ENCODE assay signal across 8 mouse cellular contexts in genomic region chr10:75872915-75873542, GRCm38 (mm10). TPM values are rescaled to one million over a fixed set of nuclear protein-coding genes. Genes with fewer than 3 reads are reported as not detected.
DNase-seq lines count a peak whose midpoint lies in the region; TF ChIP-seq lines count a peak whose summit lies in the region.

No protein-coding gene starts in this region.

- intact Hi-C loops in left cerebral cortex, adult 2 months (cut with DNase I) = no loop called here

- H3K27ac ChIP-seq in spleen, adult 2 months (ENCODE audit: insufficient read depth, low read length) = no peak overlapping the region
- H3K27ac ChIP-seq in left cerebral cortex, adult 2 months = peak overlapping the region; percentile 80

- H3K36me3 ChIP-seq in spleen, adult 2 months (ENCODE audit: control insufficient read depth, insufficient read depth, low read length) = no peaks in the 10 kb centered on the region

- H3K4me3 ChIP-seq in spleen, adult 2 months (ENCODE audit: extremely low read depth, insufficient read depth, insufficient read length) = peak overlapping the region; percentile 50
- peak overlapping the region; percentile 44 for H3K4me3 ChIP-seq in left cerebral cortex, adult 2 months

- 15% methylated on average over 11 of the region's 11 CpGs for WGBS in spleen, adult 2 months

- TF ChIP-seq POLR2A in spleen, adult 2 months (IDR thresholded peaks at IDR 0.05; ENCODE audit: low read depth, low read length) = no peak

- no peaks in the 10 kb centered on the region for H3K27me3 ChIP-seq in spleen, adult 2 months (ENCODE audit: control insufficient read depth, insufficient read depth, low read length)

- DNase-seq in spleen, adult 2 months (ENCODE audit: low read depth in 1 of 2, low spot score in 2 of 2) = no peak
- DNase-seq in spleen, postnatal 10 days (ENCODE audit: low spot score in 2 of 2) = no peak
- peak; percentile 95 for DNase-seq in embryo, embryonic 10 days (ENCODE audit: low spot score)
- DNase-seq in gastrocnemius, postnatal 10 days = peak; percentile 71
- DNase-seq in induced T-regulatory cell, adult 2 months (ENCODE audit: low read depth) = peak; percentile 41
- peak; percentile 62 to 75 for DNase-seq in left cerebral cortex, adult 2 months (ENCODE audit: extremely low spot score in 1 of 2, low spot score in 2 of 2)
- peak; percentile 85 for DNase-seq in lung, postnatal 36 days
- peak; percentile 83 for DNase-seq in right cerebral cortex, adult 18-20 months

- no peak for TF ChIP-seq CTCF in spleen, adult 2 months (IDR thresholded peaks at IDR 0.05; ENCODE audit: extremely low read depth, insufficient read depth, insufficient read length, insufficient replicate concordance)
- TF ChIP-seq CTCF in left cerebral cortex, adult 2 months (IDR thresholded peaks at IDR 0.05) = no peak

- H3K4me1 ChIP-seq in spleen, adult 2 months (ENCODE audit: control insufficient read depth, insufficient read depth, insufficient read length) = no peaks in the 10 kb centered on the region

RNA-seq across cellular contexts. Expression of gene Mif, which starts 13.0 kb away (rescaled TPM):
- 677 and 1,174 TPM in 2 replicates for polyA plus RNA-seq in spleen, adult 2 months (2012; rRNA removed)
- 100 to 1,000 TPM; 146 to 148 TPM for total RNA-seq in gastrocnemius, postnatal 10 days (2021)
- total RNA-seq in left cerebral cortex, adult 2 months (2021) = 100 to 1,000 TPM; 475 to 526 TPM

RNA-seq across cellular contexts. Expression of gene Derl3, which starts 20.2 kb away (rescaled TPM):
- 67.3 and 137 TPM in 2 replicates for polyA plus RNA-seq in spleen, adult 2 months (2012; rRNA removed)
- total RNA-seq in gastrocnemius, postnatal 10 days (2021) = under 1 TPM in 1 of 2 experiments, not detected in 1; 0.27 TPM
- 1 to 10 TPM; 3.0 to 3.5 TPM for total RNA-seq in left cerebral cortex, adult 2 months (2021)

RNA-seq across cellular contexts. Expression of gene Gstt2, which starts 35.8 kb away (rescaled TPM):
- polyA plus RNA-seq in spleen, adult 2 months (2012; rRNA removed) = 73.4 and 102 TPM in 2 replicates
- 1 to 10 TPM; 7.1 to 8.4 TPM for total RNA-seq in gastrocnemius, postnatal 10 days (2021)
- 1 to 10 TPM; 4.6 to 4.8 TPM for total RNA-seq in left cerebral cortex, adult 2 months (2021)

RNA-seq across cellular contexts. Expression of gene Smarcb1, which starts 48.4 kb away (rescaled TPM):
- polyA plus RNA-seq in spleen, adult 2 months (2012; rRNA removed) = 42.4 and 43.2 TPM in 2 replicates
- total RNA-seq in gastrocnemius, postnatal 10 days (2021) = 10 to 100 TPM; 30.5 to 39.1 TPM
- total RNA-seq in left cerebral cortex, adult 2 months (2021) = 10 to 100 TPM; 75.8 to 78.2 TPM

RNA-seq across cellular contexts. Expression of gene Gstt4, which starts 50.7 kb away (rescaled TPM):
- polyA plus RNA-seq in spleen, adult 2 months (2012; rRNA removed) = not detected in 2 replicates
- not detected for total RNA-seq in gastrocnemius, postnatal 10 days (2021)
- total RNA-seq in left cerebral cortex, adult 2 months (2021) = not detected

Comparison
In these comparisons a context has a peak if more than half of its experiments do, and no peak if none do; other contexts are left out.
1. DNase-seq: peak in embryo, embryonic 10 days (single experiment), gastrocnemius, postnatal 10 days (single experiment), induced T-regulatory cell, adult 2 months (single experiment), left cerebral cortex, adult 2 months (2 of 2), lung, postnatal 36 days (single experiment) and right cerebral cortex, adult 18-20 months (single experiment); none in spleen, adult 2 months (0 of 2) and spleen, postnatal 10 days (0 of 2).